ENCODE assay signal across 19 mouse cellular contexts in the genomic region with DNA sequence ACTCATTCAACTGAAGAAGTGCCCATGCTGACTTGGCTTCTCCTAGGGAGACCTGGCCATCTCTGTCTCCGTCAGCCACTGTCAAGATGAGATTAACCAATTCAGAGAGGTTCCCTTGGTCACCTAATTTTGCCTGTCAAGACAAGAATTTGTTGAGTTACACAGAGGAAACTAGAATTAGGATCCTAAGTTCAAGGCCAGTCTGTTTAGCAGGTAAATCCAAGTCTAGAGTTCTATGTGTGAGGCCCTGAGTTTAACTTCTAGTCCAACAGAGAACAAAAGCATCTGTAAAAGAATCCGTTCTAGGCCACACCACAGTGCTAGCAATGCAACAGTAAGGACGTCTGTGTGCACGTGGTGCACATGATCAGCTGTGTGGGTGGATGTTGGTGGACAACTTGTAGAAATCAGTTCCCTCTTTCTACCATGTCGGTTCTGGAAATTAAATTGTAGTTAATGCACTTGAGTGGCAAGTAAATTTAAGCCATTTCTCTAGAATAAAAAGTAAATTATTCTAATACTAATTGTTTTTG. TPM values are rescaled to one million over a fixed set of nuclear protein-coding genes. Genes with fewer than 3 reads are reported as not detected.
DNase-seq lines count a peak whose midpoint lies in the region; ATAC-seq and TF ChIP-seq lines count a peak whose summit lies in the region.
"Had no signal": no experiment of that assay in that cellular context is flagged by ENCODE, and none has a peak within 500 bp of the region (broad histone marks: within the 10 kb centered on the region; RNA-seq: fewer than 3 reads in every experiment).

No protein-coding gene starts in this region.

- no peaks in the 10 kb centered on the region for H3K9me3 ChIP-seq in midbrain, embryonic 11.5 days (ENCODE audit: control insufficient read depth, low read length)
- H3K9me3 ChIP-seq in midbrain, embryonic 14.5 days (ENCODE audit: control insufficient read depth, low read length): no peaks in the 10 kb centered on the region
- no peaks in the 10 kb centered on the region for H3K9me3 ChIP-seq in CH12.LX (replicated peaks; ENCODE audit: low read length)
- H3K9me3 ChIP-seq: embryonic facial prominence, embryonic 13.5 days; forebrain, embryonic 12.5 days; heart, embryonic 12.5 days; hindbrain, embryonic 15.5 days had no signal

- H3K27ac ChIP-seq in midbrain, embryonic 11.5 days (ENCODE audit: low read depth, low read length): no peak overlapping the region
- no peak overlapping the region for H3K27ac ChIP-seq in midbrain, embryonic 14.5 days (replicated peaks; ENCODE audit: low read depth, low read length)
- H3K27ac ChIP-seq in CH12.LX (ENCODE audit: insufficient read depth, low read depth): no peak overlapping the region
- H3K27ac ChIP-seq in cerebellum, adult 2 months (ENCODE audit: insufficient read depth, low read length): no peak overlapping the region
- H3K27ac ChIP-seq: embryonic facial prominence, embryonic 13.5 days; forebrain, embryonic 12.5 days; hindbrain, embryonic 15.5 days had no signal

- ATAC-seq in midbrain, embryonic 11.5 days (ENCODE audit: low FRiP score): no peak
- ATAC-seq in midbrain, embryonic 14.5 days (ENCODE audit: low FRiP score, low TSS enrichment): no peak
- no peak for ATAC-seq in granulocyte monocyte progenitor cell, adult 5-6 weeks (replicated peaks; ENCODE audit: poor library complexity, severe bottlenecking)
- ATAC-seq: forebrain, embryonic 16.5 days had no signal

- no peak overlapping the region for H3K4me2 ChIP-seq in midbrain, embryonic 11.5 days
- H3K4me2 ChIP-seq in midbrain, embryonic 14.5 days (ENCODE audit: low read length): no peak overlapping the region
- H3K4me2 ChIP-seq in CH12.LX (ENCODE audit: insufficient read depth, low read depth, poor library complexity, severe bottlenecking): no peak overlapping the region
- H3K4me2 ChIP-seq: embryonic facial prominence, embryonic 13.5 days; forebrain, embryonic 12.5 days; heart, embryonic 12.5 days; hindbrain, embryonic 15.5 days had no signal

- no peak overlapping the region for H3K4me3 ChIP-seq in midbrain, embryonic 11.5 days (ENCODE audit: low read depth, low read length)
- H3K4me3 ChIP-seq in midbrain, embryonic 14.5 days (replicated peaks; ENCODE audit: low read depth, low read length): no peak overlapping the region
- no peak overlapping the region for H3K4me3 ChIP-seq in CH12.LX (replicated peaks in 1 of 3; ENCODE audit: low read depth in 2 of 3, low read length in 2 of 3, poor library complexity in 1 of 3)
- H3K4me3 ChIP-seq in cerebellum, adult 2 months (replicated peaks; ENCODE audit: insufficient read depth, low read depth, low read length): no peak overlapping the region
- H3K4me3 ChIP-seq: embryonic facial prominence, embryonic 13.5 days; forebrain, embryonic 12.5 days; heart, embryonic 12.5 days; hindbrain, embryonic 15.5 days had no signal

- no peak for TF ChIP-seq RAD21 in CH12.LX (IDR thresholded peaks at IDR 0.05; ENCODE audit: low read depth, low read length)

- dilution Hi-C loops in CH12.LX (cut with MboI; ENCODE audit: extremely low pct_ligation_motif_present, extremely low pct_unique_long_range_greater_than_20kb, low sequenced_read_pairs): no loop called here

- H3K27me3 ChIP-seq in midbrain, embryonic 11.5 days (ENCODE audit: control insufficient read depth, insufficient read depth, low read length): no peaks in the 10 kb centered on the region
- H3K27me3 ChIP-seq in midbrain, embryonic 14.5 days (ENCODE audit: control insufficient read depth, insufficient read depth, low read length): no peaks in the 10 kb centered on the region
- H3K27me3 ChIP-seq in CH12.LX (replicated peaks): no peaks in the 10 kb centered on the region
- no peaks in the 10 kb centered on the region for H3K27me3 ChIP-seq in cerebellum, adult 2 months (ENCODE audit: control insufficient read depth, insufficient read depth, low read length)
- H3K27me3 ChIP-seq: embryonic facial prominence, embryonic 13.5 days; forebrain, embryonic 12.5 days; heart, embryonic 12.5 days; hindbrain, embryonic 15.5 days had no signal

- TF ChIP-seq EP300 in CH12.LX (IDR thresholded peaks at IDR 0.05; ENCODE audit: low read length): no peak

- 62% methylated on average over 5 of the region's 5 CpGs for WGBS in midbrain, embryonic 11.5 days
- WGBS in midbrain, embryonic 14.5 days: 73% methylated on average over 5 of the region's 5 CpGs
- WGBS in cerebellum, adult 2 months: 52% methylated on average over 5 of the region's 5 CpGs

- in situ Hi-C loops in CH12.LX (cut with MboI; ENCODE audit: low pct_ligation_motif_present, low pct_unique_long_range_greater_than_20kb, low sequenced_read_pairs): no loop called here

- no peak for TF ChIP-seq POLR2A in CH12.LX (IDR thresholded peaks at IDR 0.05; ENCODE audit: low read depth, low read length)
- no peak for TF ChIP-seq POLR2A in cerebellum, adult 2 months (IDR thresholded peaks at IDR 0.05; ENCODE audit: borderline replicate concordance, insufficient read depth, low read length)

- no peak overlapping the region for H3K9ac ChIP-seq in midbrain, embryonic 11.5 days (ENCODE audit: low read length)
- H3K9ac ChIP-seq in midbrain, embryonic 14.5 days (replicated peaks; ENCODE audit: low read length): no peak overlapping the region
- H3K9ac ChIP-seq in CH12.LX (ENCODE audit: insufficient read depth, low read depth): no peak overlapping the region
- H3K9ac ChIP-seq: embryonic facial prominence, embryonic 13.5 days; forebrain, embryonic 12.5 days; heart, embryonic 12.5 days; hindbrain, embryonic 15.5 days had no signal

- no peaks in the 10 kb centered on the region for H3K4me1 ChIP-seq in midbrain, embryonic 11.5 days (ENCODE audit: control insufficient read depth, insufficient read depth, low read length)
- no peaks in the 10 kb centered on the region for H3K4me1 ChIP-seq in midbrain, embryonic 14.5 days (ENCODE audit: control insufficient read depth, insufficient read depth, low read length)
- H3K4me1 ChIP-seq in CH12.LX (ENCODE audit: control insufficient read depth in 1 of 2, insufficient read depth in 2 of 2): peaks cover 0 to 3% of the 10 kb centered on the region in 2 experiments; a peak in 1 of 4 replicates
- H3K4me1 ChIP-seq in cerebellum, adult 2 months (ENCODE audit: control insufficient read depth, insufficient read depth, low read length): no peaks in the 10 kb centered on the region
- H3K4me1 ChIP-seq: embryonic facial prominence, embryonic 13.5 days; forebrain, embryonic 12.5 days; heart, embryonic 12.5 days; hindbrain, embryonic 15.5 days had no signal

- peak; percentile 88 for DNase-seq in midbrain, embryonic 11.5 days (ENCODE audit: low spot score, missing footprints)
- DNase-seq in midbrain, embryonic 14.5 days: no peak
- DNase-seq in CH12.LX (ENCODE audit: extremely low read depth) (peak; percentile 44), ZHBTc4 (ENCODE audit: low read depth, low spot score) (peak; percentile 56)
- no peak for DNase-seq in adrenal gland, adult 8-10 months
- DNase-seq in cerebellum, adult 2 months: no peak
- DNase-seq: adrenal gland, postnatal 14 days; B cell, adult 2 months; cerebellum, adult 18-20 months; cerebellum, postnatal 14 days; embryo, embryonic 11 days; gastrocnemius, postnatal 10 days; heart, postnatal 36 days had no signal

- peaks cover 15% of the 10 kb centered on the region for H3K36me3 ChIP-seq in midbrain, embryonic 11.5 days (ENCODE audit: control insufficient read depth, insufficient read depth, low read length)
- peaks cover 47% of the 10 kb centered on the region for H3K36me3 ChIP-seq in midbrain, embryonic 14.5 days (ENCODE audit: control insufficient read depth, insufficient read depth, low read length)
- H3K36me3 ChIP-seq in CH12.LX (replicated peaks in 1 of 2; ENCODE audit: control insufficient read depth in 1 of 2, insufficient read depth in 1 of 2, low read length in 1 of 2): peaks cover 41 to 54% of the 10 kb centered on the region in 2 experiments

- no peak for TF ChIP-seq CTCF in CH12.LX (conservative IDR thresholded peaks at IDR 0.05 in 1 of 2, IDR thresholded peaks at IDR 0.05 in 1 of 2; ENCODE audit: low read depth in 2 of 2, low read length in 2 of 2)
- no peak for TF ChIP-seq CTCF in cerebellum, adult 2 months (IDR thresholded peaks at IDR 0.05; ENCODE audit: borderline replicate concordance, insufficient read depth, low read depth, low read length)

- H3K79me2 ChIP-seq in CH12.LX (replicated peaks; ENCODE audit: control insufficient read depth, extremely low read depth, insufficient read depth, poor library complexity, severe bottlenecking): peaks cover 5% of the 10 kb centered on the region

TF ChIP-seq in CH12.LX, 34 proteins besides CTCF, POLR2A, EP300 and RAD21:
- TF ChIP-seq CHD1 (IDR thresholded peaks at IDR 0.05; ENCODE audit: low read depth, low read length) (no peak), BHLHE40 (IDR thresholded peaks at IDR 0.05; ENCODE audit: low read depth, low read length) (peak; percentile 50), CHD2 (IDR thresholded peaks at IDR 0.05; ENCODE audit: low read length) (0 out of 2 replicates have a peak, but pooled peaks have one; percentile 23), POLR2AphosphoS2 (IDR thresholded peaks at IDR 0.05; ENCODE audit: low read depth, low read length) (peak; percentile 19; the same call in 1 of the 2 replicates), MYC (IDR thresholded peaks at IDR 0.05; ENCODE audit: low read depth, low read length) (peak; percentile 15; the same call in 1 of the 2 replicates)
TF ChIP-seq in CH12.LX: peak in this region for 4.

RNA-seq across cellular contexts. Expression of a gene that starts 9.8 kb away (rescaled TPM):
- polyA plus RNA-seq in midbrain, embryonic 11.5 days (2014; fragmentation: Nextera tagmentation; extraction: Ambion mirVana): 74.7 and 77.4 TPM in 2 replicates
- polyA plus RNA-seq in midbrain, embryonic 14.5 days (2014; fragmentation: Nextera tagmentation; extraction: Ambion mirVana): 69.8 and 74.8 TPM in 2 replicates
- total RNA-seq in CH12.LX (2012; rRNA removed) (728 and 973 TPM in 2 replicates), CH12.LX (2014; rRNA removed) (368 and 406 TPM in 2 replicates)
- polyA plus RNA-seq in CH12.LX (2012; ENCODE audit: insufficient read length, low read depth): 116 and 236 TPM in 2 replicates
- total RNA-seq in granulocyte monocyte progenitor cell, adult 5-6 weeks (2014; fragmentation: Nextera tagmentation): 433 and 504 TPM in 2 replicates
- 310 and 457 TPM in 2 replicates for total RNA-seq in granulocyte monocyte progenitor cell, adult 5-6 weeks (2017)
- 10 to 100 TPM; 50.4 to 91.3 (median 70.7) TPM for total RNA-seq in adrenal gland, adult 8-10 months (2022)
- polyA plus RNA-seq in cerebellum, adult 2 months (2012; rRNA removed): 75.5 and 81.9 TPM in 2 replicates

RNA-seq across cellular contexts. Expression of a gene that starts 35.2 kb away (rescaled TPM):
- 41.3 and 44.2 TPM in 2 replicates for polyA plus RNA-seq in midbrain, embryonic 11.5 days (2014; fragmentation: Nextera tagmentation; extraction: Ambion mirVana)
- polyA plus RNA-seq in midbrain, embryonic 14.5 days (2014; fragmentation: Nextera tagmentation; extraction: Ambion mirVana): 40.5 and 44.3 TPM in 2 replicates
- total RNA-seq in CH12.LX (2012; rRNA removed) (2.9 and 3.8 TPM in 2 replicates), CH12.LX (2014; rRNA removed) (3.2 and 3.4 TPM in 2 replicates)
- 3.5 and 6.3 TPM in 2 replicates for polyA plus RNA-seq in CH12.LX (2012; ENCODE audit: insufficient read length, low read depth)
- 21.4 and 22.4 TPM in 2 replicates for total RNA-seq in granulocyte monocyte progenitor cell, adult 5-6 weeks (2014; fragmentation: Nextera tagmentation)
- total RNA-seq in granulocyte monocyte progenitor cell, adult 5-6 weeks (2017): 10.5 and 14.1 TPM in 2 replicates
- total RNA-seq in adrenal gland, adult 8-10 months (2022): 10 to 100 TPM; 66.8 to 73.3 (median 70.4) TPM
- polyA plus RNA-seq in cerebellum, adult 2 months (2012; rRNA removed): 37.2 and 37.6 TPM in 2 replicates

Comparison
In these comparisons a context has a peak if more than half of its experiments do, and no peak if none do; other contexts are left out.
1. DNase-seq: peak in midbrain, embryonic 11.5 days (single experiment), CH12.LX (single experiment) and ZHBTc4 (single experiment); none in midbrain, embryonic 14.5 days (single experiment), adrenal gland, adult 8-10 months (single experiment) and cerebellum, adult 2 months (0 of 2).